Mouse (Mus musculus): ENCODE results near the gene Morn5.
A peak's percentile ranks its signal among the peaks of the same experiment; 100 is the strongest.

Morn5 gene

GRCm38 (mm10) chr2:36071660-36072305 is 22.5 kb downstream of the Morn5 start:
- no peak for DNase-seq

- no peak for DNase-seq
These were observed 24.5 kb downstream of the Morn5 start for GRCm38 (mm10) chr2:36073781-36074180.

GRCm38 (mm10) chr2:36075210-36075609 is 26.0 kb downstream of the Morn5 start:
- no peak for DNase-seq

GRCm38 (mm10) chr2:36077160-36077761 is 28.0 kb downstream of the Morn5 start:
- no peak for DNase-seq

GRCm38 (mm10) chr2:36081446-36081845 is 32.2 kb downstream of the Morn5 start:
- no peak for DNase-seq

- no peak for DNase-seq
These were observed 33.7 kb downstream of the Morn5 start for GRCm38 (mm10) chr2:36082802-36083580.

GRCm38 (mm10) chr2:36085041-36085440 is 35.8 kb downstream of the Morn5 start:
- DNase-seq, result no peak

GRCm38 (mm10) chr2:36089190-36089589 is 39.9 kb downstream of the Morn5 start:
- no peak for DNase-seq

- DNase-seq, result peak; percentile 57 to 59
These were observed 41.8 kb downstream of the Morn5 start for GRCm38 (mm10) chr2:36090853-36091741.

GRCm38 (mm10) chr2:36092748-36093147 is 43.5 kb downstream of the Morn5 start:
- no peak for DNase-seq

GRCm38 (mm10) chr2:36093301-36093700 is 44.0 kb downstream of the Morn5 start:
- DNase-seq, result no peak

GRCm38 (mm10) chr2:36093914-36094475 is 44.7 kb downstream of the Morn5 start:
- DNase-seq, result no peak

- peak; percentile 13 to 24 for DNase-seq
These were observed 48.0 kb downstream of the Morn5 start for GRCm38 (mm10) chr2:36097129-36097815.

- DNase-seq, result no peak
These were observed 48.8 kb downstream of the Morn5 start for GRCm38 (mm10) chr2:36098021-36098420.

GRCm38 (mm10) chr2:36099739-36100138 is 50.5 kb downstream of the Morn5 start:
- DNase-seq, result no peak

GRCm38 (mm10) chr2:36101866-36102558 is 52.8 kb downstream of the Morn5 start:
- DNase-seq, result no peak

- DNase-seq, result peak in 1 of 2 experiments; percentile 22
These were observed 53.3 kb downstream of the Morn5 start for GRCm38 (mm10) chr2:36102559-36102946.

GRCm38 (mm10) chr2:36103069-36103554 is 53.9 kb downstream of the Morn5 start:
- peak in 1 of 2 experiments; percentile 15 for DNase-seq

- DNase-seq, result peak; percentile 37 to 47
These were observed 54.5 kb downstream of the Morn5 start for GRCm38 (mm10) chr2:36103555-36104367.

GRCm38 (mm10) chr2:36104436-36104955 is 55.2 kb downstream of the Morn5 start:
- DNase-seq, result peak; percentile 16 to 22

All from cerebellum, postnatal 14 days (tissue).